ENCODE assay signal across 8 mouse cellular contexts in genomic region chr6:134632756-134633155, GRCm38 (mm10). TPM values are rescaled to one million over a fixed set of nuclear protein-coding genes. Genes with fewer than 3 reads are reported as not detected.
DNase-seq lines count a peak whose midpoint lies in the region; ATAC-seq and TF ChIP-seq lines count a peak whose summit lies in the region.

No protein-coding gene starts in this region.

- 20% methylated on average over 5 of the region's 5 CpGs for WGBS in heart, postnatal 0 days
- 52% methylated on average over 5 of the region's 5 CpGs for WGBS in liver, embryonic 13.5 days (ENCODE audit: insufficient replicate concordance)

- peaks cover 13% of the 10 kb centered on the region for H3K4me1 ChIP-seq in E14TG2a.4 (replicated peaks; ENCODE audit: low read depth, low read length)
- peaks cover 6% of the 10 kb centered on the region; the same call in 1 of the 2 replicates for H3K4me1 ChIP-seq in heart, postnatal 0 days (ENCODE audit: control insufficient read depth, insufficient read depth)
- H3K4me1 ChIP-seq in liver, embryonic 13.5 days (replicated peaks) = peaks cover 10% of the 10 kb centered on the region

- H3K27ac ChIP-seq in heart, postnatal 0 days (ENCODE audit: low read depth) = peak overlapping the region; percentile 68; the same call in 1 of the 2 replicates
- H3K27ac ChIP-seq in liver, embryonic 13.5 days = no peak overlapping the region

- no peak for ATAC-seq in heart, postnatal 0 days (ENCODE audit: insufficient read depth, low read depth)
- no peak for ATAC-seq in liver, embryonic 13.5 days (ENCODE audit: low read depth)

- no peak for TF ChIP-seq EP300 in heart, postnatal 0 days (IDR thresholded peaks at IDR 0.05; ENCODE audit: low read depth)

- H3K4me3 ChIP-seq in E14TG2a.4 (replicated peaks; ENCODE audit: low read length) = peak overlapping the region; percentile 80
- peak overlapping the region; percentile 80 for H3K4me3 ChIP-seq in heart, postnatal 0 days (ENCODE audit: low read depth, low read length)
- H3K4me3 ChIP-seq in liver, embryonic 13.5 days (replicated peaks) = peak overlapping the region; percentile 61

- no peaks in the 10 kb centered on the region for H3K9me3 ChIP-seq in E14TG2a.4 (ENCODE audit: low read length)
- H3K9me3 ChIP-seq in heart, postnatal 0 days (replicated peaks; ENCODE audit: control insufficient read depth, low read length) = no peaks in the 10 kb centered on the region
- no peaks in the 10 kb centered on the region for H3K9me3 ChIP-seq in liver, embryonic 13.5 days (replicated peaks)

- H3K36me3 ChIP-seq in E14TG2a.4 (ENCODE audit: insufficient read depth, low read length) = no peaks in the 10 kb centered on the region
- no peaks in the 10 kb centered on the region for H3K36me3 ChIP-seq in heart, postnatal 0 days (replicated peaks; ENCODE audit: control insufficient read depth, insufficient read depth, low read length)
- no peaks in the 10 kb centered on the region for H3K36me3 ChIP-seq in liver, embryonic 13.5 days

- peak; percentile 25 for DNase-seq in cerebellum, adult 11 months
- no peak for DNase-seq in cerebellum, postnatal 4 days (ENCODE audit: low spot score in 2 of 2)
- no peak for DNase-seq in heart, postnatal 0 days (ENCODE audit: low spot score)
- DNase-seq in liver, embryonic 13.5 days = no peak
- no peak for DNase-seq in embryo, embryonic 9.5 days (ENCODE audit: extremely low spot score)
- no peak for DNase-seq in layer of hippocampus, postnatal 36 days
- no peak for DNase-seq in T-cell, adult 2 months (ENCODE audit: low spot score)

- peak overlapping the region; percentile 73 for H3K9ac ChIP-seq in heart, postnatal 0 days (replicated peaks; ENCODE audit: low read depth, low read length)
- no peak overlapping the region; the same call in 1 of the 2 replicates for H3K9ac ChIP-seq in liver, embryonic 13.5 days

- peak overlapping the region; percentile 98 for H3K4me2 ChIP-seq in heart, postnatal 0 days (ENCODE audit: low read depth, low read length)
- H3K4me2 ChIP-seq in liver, embryonic 13.5 days = peak overlapping the region; percentile 79

- no peak for TF ChIP-seq CTCF in E14TG2a.4 (conservative IDR thresholded peaks at IDR 0.05; ENCODE audit: low read length)
- TF ChIP-seq CTCF in heart, postnatal 0 days (IDR thresholded peaks at IDR 0.05; ENCODE audit: low read depth) = no peak

- peaks cover 31% of the 10 kb centered on the region for H3K27me3 ChIP-seq in E14TG2a.4 (ENCODE audit: insufficient read depth, low read length)
- H3K27me3 ChIP-seq in heart, postnatal 0 days (ENCODE audit: control insufficient read depth, insufficient read depth, low read length) = no peaks in the 10 kb centered on the region
- H3K27me3 ChIP-seq in liver, embryonic 13.5 days = peaks cover 27% of the 10 kb centered on the region

RNA-seq across cellular contexts. Expression of gene Mansc1, which starts 0.5 kb away (rescaled TPM):
- total RNA-seq in heart, postnatal 0 days (2014; rRNA removed; ENCODE audit: low replicate concordance) = 8.8 and 17.0 TPM in 2 replicates
- 7.3 and 7.4 TPM in 2 replicates for polyA plus RNA-seq in heart, postnatal 0 days (2015; fragmentation: Nextera tagmentation; extraction: Ambion mirVana)
- 0.54 and 0.64 TPM in 2 replicates for polyA plus RNA-seq in liver, embryonic 13.5 days (2015; fragmentation: Nextera tagmentation; extraction: Ambion mirVana)
- 1 to 10 TPM; 8.0 to 8.1 TPM for total RNA-seq in layer of hippocampus, postnatal 36 days (2021)

RNA-seq across cellular contexts. Expression of gene Borcs5, which starts 6.6 kb away (rescaled TPM):
- 22.6 and 27.9 TPM in 2 replicates for total RNA-seq in heart, postnatal 0 days (2014; rRNA removed; ENCODE audit: low replicate concordance)
- polyA plus RNA-seq in heart, postnatal 0 days (2015; fragmentation: Nextera tagmentation; extraction: Ambion mirVana) = 18.6 and 19.2 TPM in 2 replicates
- 11.3 and 11.9 TPM in 2 replicates for polyA plus RNA-seq in liver, embryonic 13.5 days (2015; fragmentation: Nextera tagmentation; extraction: Ambion mirVana)
- total RNA-seq in layer of hippocampus, postnatal 36 days (2021) = 10 to 100 TPM; 37.2 to 40.1 TPM
